Mouse (Mus musculus) ES-E14 (cell line): Measurements from ENCODE around the gene Mrps16. TPM values are rescaled to one million over a fixed set of nuclear protein-coding genes. Genes with fewer than 3 reads are reported as not detected.
A peak's percentile ranks its signal among the peaks of the same experiment; 100 is the strongest.

Source experiments
- DNase-seq: peaks from one replicate; pipeline ENCODE4 v3.0.0-alpha.2; 2013; ENCODE audit warnings: low read depth, low spot score
- H3K27ac ChIP-seq: 2 replicates; pipeline ENCODE4 v1.5.1; 2012; ENCODE audit warnings: low read depth, mild to moderate bottlenecking, low read length, moderate library complexity, mixed read lengths; ENCODE audit not compliant: poor library complexity, insufficient read depth, severe bottlenecking
- H3K36me3 ChIP-seq: 2 replicates; pipeline ENCODE4 v1.6.1; 2012; ENCODE audit warnings: mild to moderate bottlenecking, low read length, moderate library complexity, mixed read lengths; ENCODE audit not compliant: control insufficient read depth, poor library complexity, insufficient read depth, severe bottlenecking
- H3K4me1 ChIP-seq, 2 experiments: fragments of 150-350 bp in 1 of 2; sonication (generic) in 1 of 2; 2 replicates each; pipeline ENCODE4 v1.6.1; 2012; ENCODE audit warnings: low read length in 2 of 2, mild to moderate bottlenecking in 1 of 2, mixed read lengths in 1 of 2; ENCODE audit not compliant: control insufficient read depth in 2 of 2, insufficient read depth in 2 of 2, poor library complexity in 1 of 2
- H3K4me3 ChIP-seq, 2 experiments: fragments of 150-350 bp in 1 of 2; sonication (generic) in 1 of 2; 2 replicates each; pipeline ENCODE4 v1.5.1; 2012; ENCODE audit warnings: low read length in 2 of 2, low read depth in 1 of 2, mild to moderate bottlenecking in 1 of 2, mixed read lengths in 1 of 2; ENCODE audit not compliant: insufficient read depth in 1 of 2, poor library complexity in 1 of 2, severe bottlenecking in 1 of 2
- H3K9ac ChIP-seq: 2 replicates; pipeline ENCODE4 v1.6.1; 2012; ENCODE audit warnings: low read depth, mild to moderate bottlenecking, low read length, mixed read lengths; ENCODE audit not compliant: poor library complexity, insufficient read depth, severe bottlenecking
- H3K9me3 ChIP-seq: fragments of 150-350 bp; sonication (generic); 2 replicates; pipeline ENCODE4 v1.6.1; 2012; ENCODE audit warnings: low read depth, mild to moderate bottlenecking, low read length; ENCODE audit not compliant: control insufficient read depth, insufficient read depth
- CHD2 ChIP-seq: IDR thresholded peaks from 2 replicates; pipeline ENCODE4 v1.6.1; 2014; ENCODE audit warnings: mild to moderate bottlenecking, low read depth, low read length, inconsistent platforms
- HCFC1 ChIP-seq: IDR thresholded peaks from 2 replicates; pipeline ENCODE4 v1.6.1; 2012; ENCODE audit warnings: low read length, inconsistent platforms, borderline replicate concordance; ENCODE audit not compliant: insufficient read depth
- MAFK ChIP-seq: IDR thresholded peaks from 2 replicates; pipeline ENCODE4 v1.6.1; 2014; ENCODE audit warnings: mild to moderate bottlenecking, low read depth, low read length, inconsistent platforms; ENCODE audit not compliant: insufficient read depth
- ZC3H11A ChIP-seq: IDR thresholded peaks from 2 replicates; pipeline ENCODE4 v1.6.1; 2012; ENCODE audit warnings: low read depth, mild to moderate bottlenecking, inconsistent platforms, low read length, borderline replicate concordance
- ZNF384 ChIP-seq: IDR thresholded peaks from 2 replicates; pipeline ENCODE4 v1.6.1; 2012; ENCODE audit warnings: low read depth, low read length, inconsistent platforms
- in situ Hi-C, 2 experiments: fragments of 600-800 bp; cut with MboI; formaldehyde crosslinking; loops; one replicate each; pipeline ENCODE4 v1.15.1; 2025; ENCODE audit warnings: low sequenced_read_pairs in 2 of 2, inconsistent platforms in 1 of 2; ENCODE audit not compliant: unreplicated experiment in 2 of 2
- total RNA-seq: library from RNA; depleted of rRNA; stranded (reverse); fragments of 300-350 nt; gene quantifications from 2 replicates; pipeline ENCODE4 v1.2.3, GENCODE M21; 2012

Gene Mrps16
- total RNA-seq, 1 experiment = 96.3 TPM

GRCm38 (mm10) chr14:20398864-20399263, 5.4 kb upstream of the Mrps16 start:
- Histone ChIP-seq H3K9me3 (no peaks in the 10 kb centered on the region), H3K9ac (no peak overlapping the region), H3K36me3 (no peaks in the 10 kb centered on the region), H3K27ac (no peak overlapping the region), H3K4me1 (peaks cover 3 to 6% of the 10 kb centered on the region in 2 experiments; a peak in 2 of 4 replicates), H3K4me3 (no peak overlapping the region)
- DNase-seq = no peak
- TF ChIP-seq MAFK = no peak
- no peak for TF ChIP-seq ZNF384
- no peak for TF ChIP-seq HCFC1
- TF ChIP-seq CHD2 = no peak
- TF ChIP-seq ZC3H11A = no peak
- in situ Hi-C loops = loop anchor here in 1 of 2 experiments (25.0 kb wide), 1 partner anchor 88 kb away; the partner anchor contains the start of genes Anxa7 and Mss51

- no peak for DNase-seq
- Histone ChIP-seq H3K36me3 (no peaks in the 10 kb centered on the region), H3K4me1 (peaks cover 3 to 6% of the 10 kb centered on the region in 2 experiments; a peak in 1 of 4 replicates), H3K4me3 (no peak overlapping the region), H3K9me3 (no peaks in the 10 kb centered on the region), H3K27ac (no peak overlapping the region), H3K9ac (no peak overlapping the region)
- in situ Hi-C loops = loop anchor here in 1 of 2 experiments (25.0 kb wide), 1 partner anchor 90 kb away; the partner anchor contains the start of genes Anxa7 and Mss51
- TF ChIP-seq CHD2 = no peak
- no peak for TF ChIP-seq ZNF384
- TF ChIP-seq MAFK = no peak
- no peak for TF ChIP-seq ZC3H11A
- no peak for TF ChIP-seq HCFC1
These were observed 3.8 kb upstream of the Mrps16 start for GRCm38 (mm10) chr14:20397220-20397619.

- Histone ChIP-seq H3K9ac (peak overlapping the region; percentile 69; the same call in 1 of the 2 replicates), H3K4me3 (peak overlapping the region; percentile 40 to 45), H3K9me3 (no peaks in the 10 kb centered on the region), H3K27ac (no peak overlapping the region), H3K4me1 (peaks cover 0 to 5% of the 10 kb centered on the region in 2 experiments; a peak in 2 of 4 replicates), H3K36me3 (peaks cover 11% of the 10 kb centered on the region)
- DNase-seq = no peak
- TF ChIP-seq MAFK (no peak), HCFC1 (no peak), ZC3H11A (no peak), ZNF384 (no peak), CHD2 (no peak)
- in situ Hi-C loops = loop anchor here in 1 of 2 experiments (25.0 kb wide), 1 partner anchor 95 kb away; the partner anchor contains the start of genes Anxa7 and Mss51
These were observed 1.1 kb downstream of the Mrps16 start for GRCm38 (mm10) chr14:20392326-20392725.

- peaks cover 0 to 5% of the 10 kb centered on the region in 2 experiments; a peak in 2 of 4 replicates for H3K4me1 ChIP-seq
- H3K9me3 ChIP-seq = no peaks in the 10 kb centered on the region
- no peak overlapping the region; the same call in 1 of the 2 replicates for H3K9ac ChIP-seq
- H3K36me3 ChIP-seq = peaks cover 19% of the 10 kb centered on the region
- no peak for DNase-seq
- H3K4me3 ChIP-seq = peak overlapping the region; percentile 78 to 98; a peak in 2 of 4 replicates
- no peak overlapping the region for H3K27ac ChIP-seq
- in situ Hi-C loops = loop anchor here in 1 of 2 experiments (25.0 kb wide), 1 partner anchor 98 kb away; the partner anchor contains the start of genes Anxa7 and Mss51
- no peak for TF ChIP-seq MAFK
- TF ChIP-seq ZC3H11A = no peak
- TF ChIP-seq ZNF384 = no peak
- TF ChIP-seq CHD2 = no peak
- TF ChIP-seq HCFC1 = no peak
These were observed 3.9 kb downstream of the Mrps16 start for GRCm38 (mm10) chr14:20389446-20390079.
